Mouse (Mus musculus) midbrain, embryonic 14.5 days (tissue): ENCODE results near the gene Plekha6. TPM values are rescaled to one million over a fixed set of nuclear protein-coding genes. Genes with fewer than 3 reads are reported as not detected.

Experiments used
- ATAC-seq: fragments of 200-750 bp; cut with Nextera tagmentation; 2 replicates; pipeline ENCODE4 v1.8.0; 2017; ENCODE audit warnings: moderate number of reproducible peaks, moderate library complexity; ENCODE audit not compliant: low FRiP score, low TSS enrichment
- DNase-seq: peaks from one replicate; pipeline ENCODE4 v3.0.0-alpha.2; 2015
- H3K27ac ChIP-seq: fragments of 300-500 bp; sonication (generic); replicated peaks from 2 replicates; pipeline ENCODE4 v1.5.1; 2014; ENCODE audit warnings: mild to moderate bottlenecking, low read depth, low read length, moderate library complexity
- H3K27me3 ChIP-seq: fragments of 300-500 bp; sonication (generic); 2 replicates; pipeline ENCODE4 v1.6.1; 2014; ENCODE audit warnings: low read length, control low read depth, mixed read lengths; ENCODE audit not compliant: control insufficient read depth, insufficient read depth
- H3K36me3 ChIP-seq: fragments of 300-500 bp; sonication (generic); 2 replicates; pipeline ENCODE4 v1.6.1; 2014; ENCODE audit warnings: low read length, control low read depth; ENCODE audit not compliant: control insufficient read depth, insufficient read depth
- H3K4me1 ChIP-seq: fragments of 300-500 bp; sonication (generic); 2 replicates; pipeline ENCODE4 v1.6.1; 2014; ENCODE audit warnings: mild to moderate bottlenecking, antibody characterized with exemption, low read length, control low read depth; ENCODE audit not compliant: control insufficient read depth, insufficient read depth
- H3K4me2 ChIP-seq: fragments of 300-500 bp; sonication (generic); 2 replicates; pipeline ENCODE4 v1.6.1; 2014; ENCODE audit warnings: mild to moderate bottlenecking, low read length, moderate library complexity
- H3K4me3 ChIP-seq: fragments of 300-500 bp; sonication (generic); replicated peaks from 2 replicates; pipeline ENCODE4 v1.5.1; 2014; ENCODE audit warnings: low read depth, low read length
- H3K9ac ChIP-seq: fragments of 300-500 bp; sonication (generic); replicated peaks from 2 replicates; pipeline ENCODE4 v1.6.1; 2014; ENCODE audit warnings: mild to moderate bottlenecking, low read length, moderate library complexity
- H3K9me3 ChIP-seq: fragments of 300-500 bp; sonication (generic); 2 replicates; pipeline ENCODE4 v1.6.1; 2016; ENCODE audit warnings: low read length, control low read depth, mixed read lengths; ENCODE audit not compliant: control insufficient read depth
- WGBS: fragments of 180-500 bp; shearing (Covaris S2); extraction: QIAGEN DNeasy Blood & Tissue Kit; methylation state at CpG from one replicate; pipeline ENCODE4 v1.1.7; 2014; 5-methylcytosine and 5-hydroxymethylcytosine counted together
- polyA plus RNA-seq: library from polyadenylated mRNA; unstranded; fragments of >200 nt; fragmentation: Nextera tagmentation; extraction: Ambion mirVana; gene quantifications from 2 replicates; pipeline ENCODE4 v1.2.1, GENCODE M21; 2014

The Plekha6 gene
- polyA plus RNA-seq, 1 experiment from 2014 or later, result 25.4 TPM

- DNase-seq (no peak), ATAC-seq (no peak)
- Histone ChIP-seq H3K27me3 (no peaks in the 10 kb centered on the region), H3K4me3 (no peak overlapping the region), H3K36me3 (no peaks in the 10 kb centered on the region), H3K27ac (no peak overlapping the region), H3K9ac (no peak overlapping the region), H3K9me3 (no peaks in the 10 kb centered on the region), H3K4me1 (peaks cover 5% of the 10 kb centered on the region), H3K4me2 (no peak overlapping the region)
- WGBS, result 42% methylated on average over 4 of the region's 4 CpGs
These were observed 37.7 kb upstream of the Plekha6 start for GRCm38 (mm10) chr1:133126365-133126740.

- H3K4me1 ChIP-seq, result peaks cover 6% of the 10 kb centered on the region
- DNase-seq, result no peak
- ATAC-seq, result no peak
- no peak overlapping the region for H3K4me2 ChIP-seq
- no peak overlapping the region for H3K27ac ChIP-seq
- H3K27me3 ChIP-seq, result no peaks in the 10 kb centered on the region
- H3K9me3 ChIP-seq, result no peaks in the 10 kb centered on the region
- H3K4me3 ChIP-seq, result no peak overlapping the region
- no peak overlapping the region for H3K9ac ChIP-seq
- WGBS, result 47% methylated on average over 9 of the region's 9 CpGs
- H3K36me3 ChIP-seq, result no peaks in the 10 kb centered on the region
These were observed 36.7 kb upstream of the Plekha6 start for GRCm38 (mm10) chr1:133127328-133127727.

- no peaks in the 10 kb centered on the region for H3K9me3 ChIP-seq
- H3K27ac ChIP-seq, result peak overlapping the region; percentile 38; the same call in 1 of the 2 replicates
- H3K9ac ChIP-seq, result no peak overlapping the region
- H3K4me1 ChIP-seq, result peaks cover 26% of the 10 kb centered on the region
- H3K27me3 ChIP-seq, result no peaks in the 10 kb centered on the region
- DNase-seq (peak; percentile 35), ATAC-seq (no peak)
- H3K36me3 ChIP-seq, result no peaks in the 10 kb centered on the region
- H3K4me2 ChIP-seq, result peak overlapping the region; percentile 9
- H3K4me3 ChIP-seq, result no peak overlapping the region
- 13% methylated on average over 16 of the region's 16 CpGs for WGBS
These were observed 34.4 kb upstream of the Plekha6 start for GRCm38 (mm10) chr1:133129471-133130221.

GRCm38 (mm10) chr1:133130638-133131560, 33.1 kb upstream of the Plekha6 start, which contains the start of gene Ppp1r15b:
Gene Ppp1r15b (plus strand): TSS chr1:133131143.
- ATAC-seq (peak; percentile 99), DNase-seq (peak; percentile 99)
- under 1% methylated on average over 72 of the region's 72 CpGs for WGBS

GRCm38 (mm10) chr1:133131561-133131905, 32.5 kb upstream of the Plekha6 start:
- peak overlapping the region; percentile 79 for H3K9ac ChIP-seq
- H3K36me3 ChIP-seq, result peaks cover 1% of the 10 kb centered on the region; the same call in 1 of the 2 replicates
- peak overlapping the region; percentile 95 for H3K4me3 ChIP-seq
- H3K4me1 ChIP-seq, result peaks cover 41% of the 10 kb centered on the region
- no peaks in the 10 kb centered on the region for H3K9me3 ChIP-seq
- H3K4me2 ChIP-seq, result peak overlapping the region; percentile 99
- DNase-seq (no peak), ATAC-seq (no peak)
- under 1% methylated on average over 35 of the region's 35 CpGs for WGBS
- H3K27me3 ChIP-seq, result no peaks in the 10 kb centered on the region
- peak overlapping the region; percentile 95 for H3K27ac ChIP-seq

More at GRCm38 (mm10) chr1:133130638-133131560, 33.1 kb upstream of the Plekha6 start, which contains the start of gene Ppp1r15b:
- Histone ChIP-seq H3K4me3 (peak within 1 kb of the TSS; percentile 95), H3K27me3 (no peaks in the 10 kb centered on the region), H3K27ac (peak within 1 kb of the TSS; percentile 95), H3K36me3 (no peaks in the 10 kb centered on the region), H3K9ac (peak within 1 kb of the TSS; percentile 79), H3K4me1 (peaks cover 37% of the 10 kb centered on the region), H3K9me3 (no peaks in the 10 kb centered on the region), H3K4me2 (peak within 1 kb of the TSS; percentile 99)

- no peak for ATAC-seq
- peaks cover 41% of the 10 kb centered on the region for H3K4me1 ChIP-seq
- H3K4me2 ChIP-seq, result peak overlapping the region; percentile 99
- peak overlapping the region; percentile 95 for H3K4me3 ChIP-seq
- H3K27me3 ChIP-seq, result no peaks in the 10 kb centered on the region
- H3K36me3 ChIP-seq, result peaks cover 5% of the 10 kb centered on the region
- H3K27ac ChIP-seq, result peak overlapping the region; percentile 95
- H3K9me3 ChIP-seq, result no peaks in the 10 kb centered on the region
- H3K9ac ChIP-seq, result peak overlapping the region; percentile 79
- DNase-seq, result peak; percentile 29
- under 1% methylated on average over 11 of the region's 11 CpGs for WGBS
These were observed 32.1 kb upstream of the Plekha6 start for GRCm38 (mm10) chr1:133131936-133132335.

GRCm38 (mm10) chr1:133132388-133133326, 31.4 kb upstream of the Plekha6 start:
- DNase-seq, result no peak
- peak overlapping the region; percentile 79 for H3K9ac ChIP-seq
- H3K27ac ChIP-seq, result no peak overlapping the region
- peaks cover 12% of the 10 kb centered on the region for H3K36me3 ChIP-seq
- 13% methylated on average over 26 of the region's 26 CpGs for WGBS
- H3K4me1 ChIP-seq, result peaks cover 41% of the 10 kb centered on the region
- H3K9me3 ChIP-seq, result no peaks in the 10 kb centered on the region
- peak overlapping the region; percentile 99 for H3K4me2 ChIP-seq
- no peak for ATAC-seq
- no peaks in the 10 kb centered on the region for H3K27me3 ChIP-seq
- peak overlapping the region; percentile 95 for H3K4me3 ChIP-seq

GRCm38 (mm10) chr1:133133425-133133824, 30.6 kb upstream of the Plekha6 start:
- Histone ChIP-seq H3K4me2 (peak overlapping the region; percentile 99), H3K27me3 (no peaks in the 10 kb centered on the region), H3K9ac (peak overlapping the region; percentile 79), H3K27ac (no peak overlapping the region), H3K4me3 (peak overlapping the region; percentile 95), H3K36me3 (peaks cover 20% of the 10 kb centered on the region), H3K4me1 (peaks cover 41% of the 10 kb centered on the region), H3K9me3 (no peaks in the 10 kb centered on the region)
- 14% methylated on average over 2 of the region's 2 CpGs for WGBS
- ATAC-seq, result no peak
- no peak for DNase-seq
